In genomic region chr8:83332864-83333263, GRCm38 (mm10) we compare ENCODE assay signal across 8 mouse cellular contexts. TPM values are rescaled to one million over a fixed set of nuclear protein-coding genes. Genes with fewer than 3 reads are reported as not detected.
DNase-seq lines count a peak whose midpoint lies in the region; TF ChIP-seq lines count a peak whose summit lies in the region.

No protein-coding gene starts in this region.

- H3K4me3 ChIP-seq in heart, embryonic 10.5 days, result peak overlapping the region; percentile 97
- H3K4me3 ChIP-seq in E14TG2a.4 (replicated peaks; ENCODE audit: low read length), result peak overlapping the region; percentile 100
- peak overlapping the region; percentile 28; the same call in 1 of the 2 replicates for H3K4me3 ChIP-seq in macrophage (ENCODE audit: inconsistent target)

- intact Hi-C loops in heart, postnatal 25 days (cut with DNase I), result loop anchor here (5.0 to 10.0 kb wide), 3 partner anchors 109 to 558 kb away; partner anchors contain the start of gene Zfp330
- intact Hi-C loops in left cerebral cortex, postnatal 25 days (cut with DNase I), result loop anchor here (1.0 kb wide), 1 partner anchor 109 kb away; no protein-coding TSS in a partner anchor

- no peak for TF ChIP-seq CTCF in E14TG2a.4 (conservative IDR thresholded peaks at IDR 0.05; ENCODE audit: low read length)

- 6% methylated on average over 7 of the region's 7 CpGs for WGBS in heart, embryonic 10.5 days
- 36% methylated on average over 7 of the region's 7 CpGs for WGBS in macrophage (ENCODE audit: missing documents)

- H3K79me2 ChIP-seq in macrophage (ENCODE audit: inconsistent target), result no peaks in the 10 kb centered on the region

- peaks cover 14% of the 10 kb centered on the region; the same call in 1 of the 2 replicates for H3K27me3 ChIP-seq in heart, embryonic 10.5 days (ENCODE audit: insufficient read depth, poor library complexity, severe bottlenecking)
- H3K27me3 ChIP-seq in E14TG2a.4 (ENCODE audit: insufficient read depth, low read length), result peaks cover 10% of the 10 kb centered on the region

- no peak for DNase-seq in heart, embryonic 10.5 days (ENCODE audit: low spot score)
- no peak for DNase-seq in heart, postnatal 25 days (ENCODE audit: low spot score)
- DNase-seq in gonadal fat pad, adult 2 months (ENCODE audit: low read depth), result peak; percentile 5
- no peak for DNase-seq in right cerebral cortex, postnatal 36 days (ENCODE audit: low spot score in 2 of 2)
- DNase-seq in embryo, embryonic 10 days (ENCODE audit: low spot score), result no peak
- no peak for DNase-seq in left cerebral cortex, postnatal 25 days (ENCODE audit: low spot score in 2 of 2)

- no peak overlapping the region for H3K27ac ChIP-seq in heart, embryonic 10.5 days
- no peak overlapping the region for H3K27ac ChIP-seq in macrophage

- peaks cover 9% of the 10 kb centered on the region for H3K36me3 ChIP-seq in heart, embryonic 10.5 days
- peaks cover 7% of the 10 kb centered on the region; the same call in 1 of the 2 replicates for H3K36me3 ChIP-seq in E14TG2a.4 (ENCODE audit: insufficient read depth, low read length)
- H3K36me3 ChIP-seq in macrophage (ENCODE audit: inconsistent target), result 0 out of 2 replicates have a peak, but pooled peaks cover 15% of the 10 kb centered on the region

- no peaks in the 10 kb centered on the region for H3K9me3 ChIP-seq in heart, embryonic 10.5 days
- no peaks in the 10 kb centered on the region for H3K9me3 ChIP-seq in E14TG2a.4 (ENCODE audit: low read length)

- H3K4me1 ChIP-seq in heart, embryonic 10.5 days, result no peaks in the 10 kb centered on the region
- peaks cover 28% of the 10 kb centered on the region for H3K4me1 ChIP-seq in E14TG2a.4 (replicated peaks; ENCODE audit: low read depth, low read length)

RNA-seq across cellular contexts. Expression of gene Elmod2, which starts 0.6 kb away (rescaled TPM):
- polyA plus RNA-seq in heart, embryonic 10.5 days (2016; fragmentation: Nextera tagmentation; extraction: Ambion mirVana), result 14.5 and 15.4 TPM in 2 replicates
- 10 to 100 TPM in 1 of 2 experiments, 1 to 10 TPM in 1; 9.0 to 10.1 TPM for total RNA-seq in heart, postnatal 25 days (2021)
- polyA plus RNA-seq in gonadal fat pad, adult 2 months (2012; rRNA removed), result 6.4 and 7.4 TPM in 2 replicates
- 10 to 100 TPM in 25 of 26 experiments, 1 to 10 TPM in 1; 9.2 to 84.4 (median 29.3) TPM for total RNA-seq in macrophage (2018; cell fraction: chromatin; rRNA removed)
- 10 to 100 TPM; 12.7 to 24.0 (median 18.6) TPM for total RNA-seq in macrophage (2018; cell fraction: cytosol; rRNA removed)
- 10 to 100 TPM; 20.3 to 64.8 (median 28.6) TPM for total RNA-seq in macrophage (2018; cell fraction: nucleus; rRNA removed)
- 10.1 to 17.8 TPM (median 13.6 TPM) in 3 replicates for polyA plus RNA-seq in macrophage (2018)
- 10 to 100 TPM; 12.3 to 14.2 TPM for total RNA-seq in left cerebral cortex, postnatal 25 days (2021)

RNA-seq across cellular contexts. Expression of gene Mgat4d, which starts 15.4 kb away (rescaled TPM):
- polyA plus RNA-seq in heart, embryonic 10.5 days (2016; fragmentation: Nextera tagmentation; extraction: Ambion mirVana), result not detected in 2 replicates
- total RNA-seq in heart, postnatal 25 days (2021), result not detected
- not detected in 2 replicates for polyA plus RNA-seq in gonadal fat pad, adult 2 months (2012; rRNA removed)
- total RNA-seq in macrophage (2018; cell fraction: chromatin; rRNA removed), result not detected
- not detected for total RNA-seq in macrophage (2018; cell fraction: cytosol; rRNA removed)
- total RNA-seq in macrophage (2018; cell fraction: nucleus; rRNA removed), result not detected
- polyA plus RNA-seq in macrophage (2018), result not detected in 3 replicates
- not detected for total RNA-seq in left cerebral cortex, postnatal 25 days (2021)

RNA-seq across cellular contexts. Expression of gene Ucp1, which starts 42.7 kb away (rescaled TPM):
- polyA plus RNA-seq in heart, embryonic 10.5 days (2016; fragmentation: Nextera tagmentation; extraction: Ambion mirVana), result not detected in 2 replicates
- 10 to 100 TPM in 1 of 2 experiments, 1 to 10 TPM in 1; 8.2 to 10.2 TPM for total RNA-seq in heart, postnatal 25 days (2021)
- polyA plus RNA-seq in gonadal fat pad, adult 2 months (2012; rRNA removed), result 0.25 and 0.59 TPM in 2 replicates
- total RNA-seq in macrophage (2018; cell fraction: chromatin; rRNA removed), result under 1 TPM in 5 of 26 experiments, not detected in 21; 0.29 to 0.99 (median 0.49) TPM
- total RNA-seq in macrophage (2018; cell fraction: cytosol; rRNA removed), result not detected
- total RNA-seq in macrophage (2018; cell fraction: nucleus; rRNA removed), result 1 to 10 TPM in 1 of 26 experiments, under 1 TPM in 6, not detected in 19; 0.35 to 1.1 (median 0.48) TPM
- polyA plus RNA-seq in macrophage (2018), result not detected in 3 replicates
- not detected for total RNA-seq in left cerebral cortex, postnatal 25 days (2021)

RNA-seq across cellular contexts. Expression of gene Clgn, which starts 56.8 kb away (rescaled TPM):
- polyA plus RNA-seq in heart, embryonic 10.5 days (2016; fragmentation: Nextera tagmentation; extraction: Ambion mirVana), result 0.14 and 0.41 TPM in 2 replicates
- not detected for total RNA-seq in heart, postnatal 25 days (2021)
- 0.15 and 0.42 TPM in 2 replicates for polyA plus RNA-seq in gonadal fat pad, adult 2 months (2012; rRNA removed)
- not detected for total RNA-seq in macrophage (2018; cell fraction: chromatin; rRNA removed)
- not detected for total RNA-seq in macrophage (2018; cell fraction: cytosol; rRNA removed)
- total RNA-seq in macrophage (2018; cell fraction: nucleus; rRNA removed), result not detected
- not detected in 3 replicates for polyA plus RNA-seq in macrophage (2018)
- total RNA-seq in left cerebral cortex, postnatal 25 days (2021), result 1 to 10 TPM; 7.7 to 9.2 TPM

Comparison
In these comparisons a context has a peak if more than half of its experiments do, and no peak if none do; other contexts are left out.
1. H3K4me3 ChIP-seq: peak in every context shown above with its lines; median percentile 100 in E14TG2a.4; 97 in heart, embryonic 10.5 days; 28 in macrophage.